Mouse (Mus musculus) ES-E14 (cell line): Measurements from ENCODE around the gene Nktr.

Experiments used
- CHD2 ChIP-seq: IDR thresholded peaks from 2 replicates; pipeline ENCODE4 v1.6.1; 2014; ENCODE audit warnings: mild to moderate bottlenecking, low read depth, low read length, inconsistent platforms
- HCFC1 ChIP-seq: IDR thresholded peaks from 2 replicates; pipeline ENCODE4 v1.6.1; 2012; ENCODE audit warnings: low read length, inconsistent platforms, borderline replicate concordance; ENCODE audit not compliant: insufficient read depth
- ZNF384 ChIP-seq: IDR thresholded peaks from 2 replicates; pipeline ENCODE4 v1.6.1; 2012; ENCODE audit warnings: low read depth, low read length, inconsistent platforms

- TF ChIP-seq ZNF384, result no peak
- no peak for TF ChIP-seq HCFC1
- TF ChIP-seq CHD2, result no peak
Observed at GRCm38 (mm10) chr9:121682037-121682680, 36.8 kb upstream of the Nktr start.
